Mouse (Mus musculus) CH12.LX (cell line): ENCODE measurements around the gene Gm49325. TPM values are rescaled to one million over a fixed set of nuclear protein-coding genes. Genes with fewer than 3 reads are reported as not detected.

Experiments used
- DNase-seq: peaks from one replicate; pipeline ENCODE4 v3.0.0-alpha.2; 2013; ENCODE audit errors: extremely low read depth
- H3K27ac ChIP-seq: 2 replicates; pipeline ENCODE4 v1.5.1; 2012; ENCODE audit warnings: low read depth, mild to moderate bottlenecking, control low read depth, moderate library complexity; ENCODE audit not compliant: insufficient read depth
- H3K27me3 ChIP-seq: replicated peaks from 2 replicates; pipeline ENCODE3; 2012; ENCODE audit warnings: inconsistent platforms
- H3K36me3 ChIP-seq, 2 experiments: replicated peaks in 1 of 2; 2 replicates each; pipeline versions ENCODE3 to v1.6.1; 2012; ENCODE audit warnings: inconsistent platforms in 1 of 2, low read length in 1 of 2, mild to moderate bottlenecking in 1 of 2, mixed read lengths in 1 of 2, moderate library complexity in 1 of 2; ENCODE audit not compliant: control insufficient read depth in 1 of 2, insufficient read depth in 1 of 2
- H3K4me1 ChIP-seq, 2 experiments: 2 replicates each; pipeline ENCODE4 v1.6.1; 2012; ENCODE audit warnings: inconsistent platforms in 1 of 2, moderate library complexity in 1 of 2; ENCODE audit not compliant: insufficient read depth in 2 of 2, control insufficient read depth in 1 of 2
- H3K4me2 ChIP-seq: 2 replicates; pipeline ENCODE4 v1.6.1; 2012; ENCODE audit warnings: low read depth, mild to moderate bottlenecking, control low read depth; ENCODE audit not compliant: poor library complexity, insufficient read depth, severe bottlenecking
- H3K4me3 ChIP-seq, 3 experiments: fragments of 150-350 bp in 1 of 3; sonication (generic) in 1 of 3; replicated peaks in 1 of 3; 2 replicates each; pipeline versions ENCODE3 to v1.5.1; 2011 to 2012; ENCODE audit warnings: low read depth in 2 of 3, low read length in 2 of 3, mild to moderate bottlenecking in 2 of 3, moderate library complexity in 2 of 3, control low read depth in 1 of 3, improper control_type of control experiment in 1 of 3, inconsistent platforms in 1 of 3, mixed read lengths in 1 of 3; ENCODE audit not compliant: poor library complexity in 1 of 3
- H3K79me2 ChIP-seq: replicated peaks from 2 replicates; pipeline ENCODE4 v1.6.1; 2012; ENCODE audit warnings: mild to moderate bottlenecking, moderate library complexity; ENCODE audit not compliant: control insufficient read depth, poor library complexity, insufficient read depth, severe bottlenecking; ENCODE audit errors: extremely low read depth
- H3K9ac ChIP-seq: 2 replicates; pipeline ENCODE4 v1.6.1; 2012; ENCODE audit warnings: low read depth, mild to moderate bottlenecking, control low read depth, moderate library complexity; ENCODE audit not compliant: insufficient read depth
- H3K9me3 ChIP-seq: replicated peaks from 2 replicates; pipeline ENCODE3; 2012; ENCODE audit warnings: low read length, inconsistent platforms, mixed read lengths
- CHD2 ChIP-seq: IDR thresholded peaks from 2 replicates; pipeline ENCODE4 v1.6.1; 2011; ENCODE audit warnings: low read length, improper control_type of control experiment
- CTCF ChIP-seq, 2 experiments: IDR thresholded peaks in 1 of 2; conservative IDR thresholded peaks in 1 of 2; 2 replicates each; pipeline ENCODE4 v1.5.1; 2011 to 2012; ENCODE audit warnings: low read depth in 2 of 2, low read length in 2 of 2, improper control_type of control experiment in 1 of 2, inconsistent platforms in 1 of 2, mild to moderate bottlenecking in 1 of 2, moderate library complexity in 1 of 2
- EP300 ChIP-seq: IDR thresholded peaks from 2 replicates; pipeline ENCODE4 v1.6.1; 2011; ENCODE audit warnings: low read length, improper control_type of control experiment
- ETS1 ChIP-seq: conservative IDR thresholded peaks from 2 replicates; pipeline ENCODE4 v1.6.1; 2012; ENCODE audit warnings: low read depth, mild to moderate bottlenecking, inconsistent platforms, low read length, improper control_type of control experiment, moderate library complexity
- GABPA ChIP-seq: IDR thresholded peaks from 2 replicates; pipeline ENCODE4 v1.6.1; 2012; ENCODE audit warnings: low read depth, low read length, improper control_type of control experiment, inconsistent platforms; ENCODE audit not compliant: insufficient replicate concordance
- HCFC1 ChIP-seq: IDR thresholded peaks from 2 replicates; pipeline ENCODE4 v1.6.1; 2012; ENCODE audit warnings: low read depth, mild to moderate bottlenecking, inconsistent platforms, low read length, improper control_type of control experiment
- IRF4 ChIP-seq: IDR thresholded peaks from 2 replicates; pipeline ENCODE4 v1.6.1; 2014; ENCODE audit warnings: low read depth, mild to moderate bottlenecking, inconsistent platforms, low read length, improper control_type of control experiment
- JUND ChIP-seq: conservative IDR thresholded peaks from 2 replicates; pipeline ENCODE4 v1.6.1; 2011; ENCODE audit warnings: low read depth, low read length, improper control_type of control experiment
- KAT2A ChIP-seq: IDR thresholded peaks from 2 replicates; pipeline ENCODE4 v1.6.1; 2012; ENCODE audit warnings: low read length, improper control_type of control experiment, inconsistent platforms; ENCODE audit not compliant: insufficient replicate concordance
- MXI1 ChIP-seq: IDR thresholded peaks from 2 replicates; pipeline ENCODE4 v1.6.1; 2011; ENCODE audit warnings: mild to moderate bottlenecking, low read depth, low read length, improper control_type of control experiment
- MYC ChIP-seq: IDR thresholded peaks from 2 replicates; pipeline ENCODE4 v1.6.1; 2011; ENCODE audit warnings: low read depth, mild to moderate bottlenecking, improper control_type of control experiment, low read length
- NELFE ChIP-seq: IDR thresholded peaks from 2 replicates; pipeline ENCODE4 v1.6.1; 2011; ENCODE audit warnings: low read depth, low read length, improper control_type of control experiment
- NRF1 ChIP-seq: IDR thresholded peaks from 2 replicates; pipeline ENCODE4 v1.6.1; 2014; ENCODE audit warnings: low read depth, mild to moderate bottlenecking, inconsistent platforms, low read length, improper control_type of control experiment, moderate library complexity
- PAX5 ChIP-seq: IDR thresholded peaks from 2 replicates; pipeline ENCODE4 v1.6.1; 2012; ENCODE audit warnings: low read length, inconsistent platforms, mixed read lengths
- POLR2A ChIP-seq: IDR thresholded peaks from 2 replicates; pipeline ENCODE4 v1.6.1; 2011; ENCODE audit warnings: low read depth, mild to moderate bottlenecking, improper control_type of control experiment, low read length
- POLR2AphosphoS2 ChIP-seq: IDR thresholded peaks from 2 replicates; pipeline ENCODE4 v1.6.1; 2011; ENCODE audit warnings: low read depth, low read length, improper control_type of control experiment
- RAD21 ChIP-seq: IDR thresholded peaks from 2 replicates; pipeline ENCODE4 v1.6.1; 2011; ENCODE audit warnings: low read depth, mild to moderate bottlenecking, low read length, improper control_type of control experiment, moderate library complexity
- RCOR1 ChIP-seq: conservative IDR thresholded peaks from 2 replicates; pipeline ENCODE4 v1.6.1; 2012; ENCODE audit warnings: low read depth, mild to moderate bottlenecking, inconsistent platforms, low read length, improper control_type of control experiment
- SMC3 ChIP-seq: IDR thresholded peaks from 2 replicates; pipeline ENCODE4 v1.6.1; 2011; ENCODE audit warnings: low read depth, low read length, improper control_type of control experiment
- TBP ChIP-seq: conservative IDR thresholded peaks from 2 replicates; pipeline ENCODE4 v1.6.1; 2011; ENCODE audit warnings: low read depth, low read length, improper control_type of control experiment
- USF1 ChIP-seq: IDR thresholded peaks from 2 replicates; pipeline ENCODE4 v1.6.1; 2014; ENCODE audit warnings: low read depth, mild to moderate bottlenecking, inconsistent platforms, low read length, improper control_type of control experiment
- ZKSCAN1 ChIP-seq: IDR thresholded peaks from 2 replicates; pipeline ENCODE4 v1.6.1; 2012; ENCODE audit warnings: low read depth, inconsistent platforms, low read length, improper control_type of control experiment, borderline replicate concordance
- ZMIZ1 ChIP-seq: IDR thresholded peaks from 2 replicates; pipeline ENCODE4 v1.6.1; 2012; ENCODE audit warnings: low read depth, mild to moderate bottlenecking, inconsistent platforms, low read length, improper control_type of control experiment
- ZNF384 ChIP-seq: IDR thresholded peaks from 2 replicates; pipeline ENCODE4 v1.6.1; 2012; ENCODE audit warnings: low read depth, low read length, improper control_type of control experiment, inconsistent platforms
- dilution Hi-C: fragments of 300-500 bp; cut with MboI; formaldehyde crosslinking; loops from 2 replicates; pipeline ENCODE4 v1.14.3; 2020; ENCODE audit warnings: low sequenced_read_pairs; ENCODE audit not compliant: extremely low pct_unique_long_range_greater_than_20kb, extremely low pct_ligation_motif_present
- in situ Hi-C: fragments of 300-500 bp; cut with MboI; formaldehyde crosslinking; loops from 3 replicates; pipeline ENCODE4 v1.14.3; 2019; ENCODE audit warnings: low sequenced_read_pairs, low pct_ligation_motif_present, low pct_unique_long_range_greater_than_20kb, mixed read lengths
- polyA plus RNA-seq: library from polyadenylated mRNA; unstranded; fragments of >175 nt; gene quantifications from 2 replicates; pipeline ENCODE4 v1.2.1, GENCODE M21; 2012; ENCODE audit warnings: low read depth; ENCODE audit not compliant: insufficient read length
- total RNA-seq, 2 experiments: library from RNA; depleted of rRNA; stranded (reverse); fragments of 300-350 nt in 1 of 2; fragments of >200 nt in 1 of 2; gene quantifications; 2 replicates each; pipeline ENCODE4 v1.2.3; 2012 to 2014

Gene Gm49325
- total and polyA plus RNA-seq, 3 experiments, result 1.1 to 26.9 TPM; not detected in 1

DNA sequence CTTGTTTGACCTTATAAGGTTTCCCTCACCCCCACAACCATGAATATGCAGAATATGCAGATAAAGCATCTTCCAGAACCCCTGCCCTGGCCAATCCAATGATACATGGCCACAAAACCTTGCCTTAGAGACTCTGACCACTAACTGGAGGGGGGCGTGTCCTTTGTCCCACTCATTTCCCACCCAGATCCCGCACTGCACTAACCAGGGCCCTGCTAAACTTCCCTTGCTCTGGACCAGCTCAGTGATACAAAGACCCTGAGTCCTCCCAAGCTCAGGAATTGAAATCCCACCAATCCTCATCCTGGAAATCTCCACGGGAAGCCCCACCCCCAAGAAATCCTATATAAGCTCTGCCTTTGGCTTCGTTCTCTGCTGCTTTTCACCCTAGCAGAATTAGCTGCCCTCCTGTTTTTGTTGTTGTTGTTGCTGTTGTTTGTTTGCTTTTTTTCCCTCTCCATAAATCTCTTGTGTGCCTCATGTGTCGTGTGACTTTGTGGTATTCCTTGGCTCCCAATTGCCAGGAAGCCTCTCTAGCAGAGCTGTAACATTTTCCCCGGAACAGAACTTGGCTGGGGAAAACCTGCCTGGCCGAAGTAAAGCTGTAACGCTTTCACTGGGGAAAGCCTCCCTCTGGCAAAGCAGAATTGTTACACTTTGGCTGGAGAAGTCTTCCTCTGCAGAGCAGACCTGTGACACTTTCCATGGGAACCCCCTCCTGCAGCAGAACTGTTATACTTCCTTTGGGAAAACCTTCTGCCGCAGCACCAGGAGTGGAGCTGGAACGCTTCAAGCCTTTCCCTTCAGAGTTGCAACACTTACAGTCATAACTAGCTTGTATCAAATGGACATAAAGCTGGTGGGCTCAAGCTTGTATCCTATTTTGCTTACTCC lies 25.7 kb upstream of the Gm49325 start:
- Histone ChIP-seq H3K36me3 (peaks cover 0 to 10% of the 10 kb centered on the region in 2 experiments), H3K79me2 (peaks cover 3% of the 10 kb centered on the region; the same call in 1 of the 2 replicates), H3K27ac (no peak overlapping the region), H3K9ac (no peak overlapping the region), H3K4me1 (peaks cover 5 to 25% of the 10 kb centered on the region in 2 experiments; a peak in 2 of 4 replicates), H3K9me3 (no peaks in the 10 kb centered on the region), H3K4me3 (no peak overlapping the region), H3K4me2 (0 out of 2 replicates have a peak overlapping the region, but pooled peaks have one; percentile 72), H3K27me3 (peaks cover 11% of the 10 kb centered on the region)
- no peak for TF ChIP-seq IRF4
- no peak for TF ChIP-seq RAD21
- no peak for TF ChIP-seq PAX5
- TF ChIP-seq CTCF (conservative IDR thresholded peaks at IDR 0.05 in 1 of 2, IDR thresholded peaks at IDR 0.05 in 1 of 2; ENCODE audit: low read depth in 2 of 2, low read length in 2 of 2), result no peak
- no peak for TF ChIP-seq KAT2A
- no peak for TF ChIP-seq POLR2AphosphoS2
- TF ChIP-seq NELFE, result no peak
- TF ChIP-seq ETS1, result no peak
- TF ChIP-seq MXI1, result no peak
- TF ChIP-seq NRF1, result no peak
- no peak for TF ChIP-seq ZKSCAN1
- TF ChIP-seq POLR2A, result no peak
- no peak for TF ChIP-seq USF1
- TF ChIP-seq CHD2, result no peak
- TF ChIP-seq HCFC1, result no peak
- no peak for TF ChIP-seq TBP
- no peak for TF ChIP-seq ZNF384
- no peak for TF ChIP-seq SMC3
- TF ChIP-seq JUND, result no peak
- DNase-seq, result no peak
- in situ Hi-C loops, result no loop called here
- dilution Hi-C loops, result no loop called here

DNA sequence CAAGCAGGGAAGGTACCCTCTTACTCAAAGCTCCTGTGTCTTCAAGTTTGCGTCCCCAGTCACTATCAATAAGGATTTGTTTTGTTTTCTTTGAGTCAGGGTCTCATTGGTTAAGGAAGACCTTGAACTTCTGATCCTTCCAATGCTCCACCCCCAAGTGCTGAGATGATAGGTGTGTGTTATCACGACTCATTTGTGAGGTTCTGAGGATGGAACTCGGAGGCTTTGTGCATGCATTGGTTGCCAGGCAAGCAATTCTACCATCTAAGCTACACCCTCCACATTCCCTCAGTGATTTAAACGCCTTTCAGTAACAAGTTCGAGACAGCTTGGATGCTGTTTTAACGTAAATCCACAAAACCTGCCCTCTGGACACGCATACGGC lies 25.0 kb upstream of the Gm49325 start:
- Histone ChIP-seq H3K79me2 (peaks cover 3% of the 10 kb centered on the region; the same call in 1 of the 2 replicates), H3K27ac (no peak overlapping the region), H3K9me3 (no peaks in the 10 kb centered on the region), H3K36me3 (peaks cover 0 to 10% of the 10 kb centered on the region in 2 experiments), H3K9ac (peak overlapping the region; percentile 64; the same call in 1 of the 2 replicates), H3K4me1 (peaks cover 5 to 25% of the 10 kb centered on the region in 2 experiments; a peak in 2 of 4 replicates), H3K27me3 (peaks cover 11% of the 10 kb centered on the region), H3K4me3 (peak overlapping the region; percentile 33 to 72 (median 59)), H3K4me2 (peak overlapping the region; percentile 72)
- DNase-seq, result peak; percentile 13
- TF ChIP-seq RCOR1, result no peak
- no peak for TF ChIP-seq HCFC1
- TF ChIP-seq EP300, result no peak
- TF ChIP-seq IRF4, result no peak
- no peak for TF ChIP-seq ZMIZ1
- TF ChIP-seq GABPA, result no peak
- no peak for TF ChIP-seq POLR2A
- no peak for TF ChIP-seq RAD21
- no peak for TF ChIP-seq NELFE
- TF ChIP-seq MYC, result no peak
- in situ Hi-C loops, result no loop called here
- dilution Hi-C loops, result no loop called here
